Mouse (Mus musculus): ENCODE data around the gene Pld4. TPM values are rescaled to one million over a fixed set of nuclear protein-coding genes. Genes with fewer than 3 reads are reported as not detected.

Pld4 gene
- total RNA-seq, 2 experiments from 2014 or later: 12.5 TPM

Small RNAs within 50 kb of the gene (microRNA-seq; reads per million reads assigned to microRNA genes)
- gene Mir6940: not detected

Other genes starting within 250 kb of the Pld4 start
- under 1 TPM; 0.15 to 0.26 TPM for gene Tmem179, start 243.9 kb upstream of the Pld4 start, total RNA-seq (2021)
- 10 to 100 TPM; 21.2 to 24.0 TPM for gene Inf2, start 171.9 kb upstream of the Pld4 start, total RNA-seq (2021)
- gene Adssl1, start 140.6 kb upstream of the Pld4 start, total RNA-seq (2021): 100 to 1,000 TPM; 221 to 269 TPM
- gene Siva1, start 116.0 kb upstream of the Pld4 start, total RNA-seq (2021): 10 to 100 TPM; 42.9 to 43.8 TPM
- 100 to 1,000 TPM; 258 to 259 TPM for gene Akt1, start 85.8 kb upstream of the Pld4 start, total RNA-seq (2021)
- 1 to 10 TPM; 2.2 to 3.1 TPM for gene Zbtb42, start 81.8 kb upstream of the Pld4 start, total RNA-seq (2021)
- 10 to 100 TPM; 10.2 to 11.4 TPM for gene Cep170b, start 40.2 kb upstream of the Pld4 start, total RNA-seq (2021)
- gene Ahnak2, start 42.0 kb downstream of the Pld4 start, total RNA-seq (2021): 10 to 100 TPM; 26.7 to 32.1 TPM
- 1 to 10 TPM in 1 of 2 experiments, under 1 TPM in 1; 0.96 to 1.4 TPM for gene Clba1, start 48.3 kb downstream of the Pld4 start, total RNA-seq (2021)
- 10 to 100 TPM; 17.1 to 20.6 TPM for gene Cdca4, start 68.8 kb downstream of the Pld4 start, total RNA-seq (2021)
- under 1 TPM; 0.10 to 0.18 TPM for gene Gpr132, start 107.6 kb downstream of the Pld4 start, total RNA-seq (2021)
- gene Jag2, start 169.1 kb downstream of the Pld4 start, total RNA-seq (2021): 10 to 100 TPM; 60.4 to 60.8 TPM
- gene Nudt14, start 181.5 kb downstream of the Pld4 start, total RNA-seq (2021): 10 to 100 TPM; 23.7 to 27.2 TPM
- gene Btbd6, start 215.8 kb downstream of the Pld4 start, total RNA-seq (2021): 10 to 100 TPM; 18.4 to 19.4 TPM
- 10 to 100 TPM; 44.2 to 52.2 TPM for gene Brf1, start 240.0 kb downstream of the Pld4 start, total RNA-seq (2021)

Measured in gastrocnemius, postnatal 4 days (tissue).